Comparison of ENCODE assay signal across 9 mouse cellular contexts in genomic region chr5:140061296-140061879, GRCm38 (mm10).
DNase-seq lines count a peak whose midpoint lies in the region; ATAC-seq lines count a peak whose summit lies in the region.
"Had no signal": no experiment of that assay in that cellular context is flagged by ENCODE, and none has a peak within 500 bp of the region (broad histone marks: within the 10 kb centered on the region; RNA-seq: fewer than 3 reads in every experiment).

No protein-coding gene starts in this region.

- H3K4me1 ChIP-seq in forebrain, embryonic 13.5 days = peaks cover 16% of the 10 kb centered on the region
- peaks cover 6% of the 10 kb centered on the region; the same call in 1 of the 2 replicates for H3K4me1 ChIP-seq in forebrain, embryonic 12.5 days
- H3K4me1 ChIP-seq in midbrain, embryonic 13.5 days (replicated peaks) = peaks cover 14% of the 10 kb centered on the region
- no peaks in the 10 kb centered on the region; the same call in 1 of the 2 replicates for H3K4me1 ChIP-seq in midbrain, embryonic 16.5 days (ENCODE audit: control insufficient read depth, insufficient read depth, low read length)
- peaks cover 8% of the 10 kb centered on the region; the same call in 1 of the 2 replicates for H3K4me1 ChIP-seq in intestine, embryonic 16.5 days (ENCODE audit: control insufficient read depth, insufficient read depth, low read length)

- no peak overlapping the region for H3K4me2 ChIP-seq in forebrain, embryonic 13.5 days
- no peak overlapping the region for H3K4me2 ChIP-seq in forebrain, embryonic 12.5 days
- no peak overlapping the region for H3K4me2 ChIP-seq in midbrain, embryonic 13.5 days (replicated peaks)
- no peak overlapping the region for H3K4me2 ChIP-seq in midbrain, embryonic 16.5 days (ENCODE audit: low read length)
- H3K4me2 ChIP-seq in intestine, embryonic 16.5 days (ENCODE audit: low read depth, low read length) = no peak overlapping the region

- H3K9me3 ChIP-seq in forebrain, embryonic 13.5 days (replicated peaks) = no peaks in the 10 kb centered on the region
- no peaks in the 10 kb centered on the region for H3K9me3 ChIP-seq in forebrain, embryonic 12.5 days
- no peaks in the 10 kb centered on the region for H3K9me3 ChIP-seq in midbrain, embryonic 13.5 days
- no peaks in the 10 kb centered on the region for H3K9me3 ChIP-seq in midbrain, embryonic 16.5 days (replicated peaks; ENCODE audit: control insufficient read depth, low read length, poor library complexity, severe bottlenecking)
- H3K9me3 ChIP-seq in intestine, embryonic 16.5 days (ENCODE audit: control insufficient read depth, low read length) = no peaks in the 10 kb centered on the region

- no peaks in the 10 kb centered on the region for H3K27me3 ChIP-seq in forebrain, embryonic 13.5 days
- H3K27me3 ChIP-seq in forebrain, embryonic 12.5 days = no peaks in the 10 kb centered on the region
- H3K27me3 ChIP-seq in midbrain, embryonic 13.5 days = no peaks in the 10 kb centered on the region
- no peaks in the 10 kb centered on the region for H3K27me3 ChIP-seq in midbrain, embryonic 16.5 days (ENCODE audit: control insufficient read depth, insufficient read depth, low read depth, low read length)
- no peaks in the 10 kb centered on the region for H3K27me3 ChIP-seq in intestine, embryonic 16.5 days (replicated peaks; ENCODE audit: control insufficient read depth, insufficient read depth, low read length)

- no peak overlapping the region for H3K4me3 ChIP-seq in forebrain, embryonic 13.5 days
- no peak overlapping the region for H3K4me3 ChIP-seq in forebrain, embryonic 12.5 days (replicated peaks)
- H3K4me3 ChIP-seq in midbrain, embryonic 13.5 days (replicated peaks) = no peak overlapping the region
- no peak overlapping the region for H3K4me3 ChIP-seq in midbrain, embryonic 16.5 days (ENCODE audit: low read depth, low read length)
- H3K4me3 ChIP-seq in intestine, embryonic 16.5 days (ENCODE audit: low read length) = no peak overlapping the region

- DNase-seq in lung, postnatal 4 days = peak; percentile 24 to 50

- 34% methylated on average over 6 of the region's 6 CpGs for WGBS in forebrain, embryonic 13.5 days
- 67% methylated on average over 6 of the region's 6 CpGs for WGBS in forebrain, embryonic 12.5 days
- 69% methylated on average over 6 of the region's 6 CpGs for WGBS in midbrain, embryonic 13.5 days
- 42% methylated on average over 6 of the region's 6 CpGs for WGBS in midbrain, embryonic 16.5 days
- 38% methylated on average over 6 of the region's 6 CpGs for WGBS in intestine, embryonic 16.5 days

- peak; percentile 87 for ATAC-seq in forebrain, embryonic 13.5 days
- ATAC-seq in forebrain, embryonic 12.5 days (ENCODE audit: low FRiP score) = no peak
- 0 out of 2 replicates have a peak, but pooled peaks have one; percentile 55 for ATAC-seq in midbrain, embryonic 13.5 days
- no peak for ATAC-seq in midbrain, embryonic 16.5 days
- ATAC-seq in intestine, embryonic 16.5 days = peak; percentile 76
- ATAC-seq in megakaryocyte-erythroid progenitor cell, adult 5-6 weeks (replicated peaks; ENCODE audit: low FRiP score, low TSS enrichment, poor library complexity, severe bottlenecking) = no peak
- no peak for ATAC-seq in granulocyte monocyte progenitor cell, adult 5-6 weeks (replicated peaks; ENCODE audit: poor library complexity, severe bottlenecking)

- H3K9ac ChIP-seq in forebrain, embryonic 13.5 days = no peak overlapping the region
- H3K9ac ChIP-seq in forebrain, embryonic 12.5 days = no peak overlapping the region
- H3K9ac ChIP-seq in midbrain, embryonic 13.5 days (replicated peaks) = no peak overlapping the region
- no peak overlapping the region for H3K9ac ChIP-seq in midbrain, embryonic 16.5 days (ENCODE audit: low read depth, low read length)
- no peak overlapping the region for H3K9ac ChIP-seq in intestine, embryonic 16.5 days (ENCODE audit: low read depth, low read length)
- H3K9ac ChIP-seq: liver, embryonic 14.5 days had no signal

- H3K36me3 ChIP-seq in forebrain, embryonic 13.5 days (ENCODE audit: poor library complexity, severe bottlenecking) = peaks cover 13% of the 10 kb centered on the region; the same call in 1 of the 2 replicates
- H3K36me3 ChIP-seq in forebrain, embryonic 12.5 days (replicated peaks) = peaks cover 22% of the 10 kb centered on the region
- 0 out of 2 replicates have a peak, but pooled peaks cover 15% of the 10 kb centered on the region for H3K36me3 ChIP-seq in midbrain, embryonic 13.5 days
- no peaks in the 10 kb centered on the region for H3K36me3 ChIP-seq in midbrain, embryonic 16.5 days (ENCODE audit: control insufficient read depth, insufficient read depth, low read length)
- no peaks in the 10 kb centered on the region for H3K36me3 ChIP-seq in intestine, embryonic 16.5 days (ENCODE audit: control insufficient read depth, insufficient read depth, low read length)

- no peak overlapping the region for H3K27ac ChIP-seq in forebrain, embryonic 13.5 days
- H3K27ac ChIP-seq in forebrain, embryonic 12.5 days = no peak overlapping the region
- H3K27ac ChIP-seq in midbrain, embryonic 13.5 days = no peak overlapping the region
- H3K27ac ChIP-seq in midbrain, embryonic 16.5 days (ENCODE audit: low read length) = no peak overlapping the region
- no peak overlapping the region for H3K27ac ChIP-seq in intestine, embryonic 16.5 days (ENCODE audit: low read length)
- H3K27ac ChIP-seq: liver, embryonic 14.5 days had no signal

Comparison
In these comparisons a context has a peak if more than half of its experiments do, and no peak if none do; other contexts are left out.
1. ATAC-seq: peak in forebrain, embryonic 13.5 days (single experiment), midbrain, embryonic 13.5 days (single experiment) and intestine, embryonic 16.5 days (single experiment); none in forebrain, embryonic 12.5 days (single experiment), midbrain, embryonic 16.5 days (single experiment), megakaryocyte-erythroid progenitor cell, adult 5-6 weeks (single experiment) and granulocyte monocyte progenitor cell, adult 5-6 weeks (single experiment).